14 mouse cellular contexts compared by ENCODE assay signal in genomic region chr4:138712621-138713020, GRCm38 (mm10).
"Had no signal": no experiment of that assay in that cellular context is flagged by ENCODE, and none has a peak within 500 bp of the region (broad histone marks: within the 10 kb centered on the region; RNA-seq: fewer than 3 reads in every experiment).

No protein-coding gene starts in this region.

- DNase-seq: gastrocnemius, adult 2 months; gastrocnemius, postnatal 10 days; gastrocnemius, postnatal 25 days; heart, adult 18-20 months; heart, postnatal 10 days; heart, postnatal 4 days; kidney, adult 18-20 months; kidney, adult 8-10 months; kidney, postnatal 25 days; kidney, postnatal 4 days; layer of hippocampus, adult 9-11 months; liver; liver, embryonic 13.5 days; liver, postnatal 0 days had no signal
